Mouse (Mus musculus): ENCODE results near the gene Adig.

DNA sequence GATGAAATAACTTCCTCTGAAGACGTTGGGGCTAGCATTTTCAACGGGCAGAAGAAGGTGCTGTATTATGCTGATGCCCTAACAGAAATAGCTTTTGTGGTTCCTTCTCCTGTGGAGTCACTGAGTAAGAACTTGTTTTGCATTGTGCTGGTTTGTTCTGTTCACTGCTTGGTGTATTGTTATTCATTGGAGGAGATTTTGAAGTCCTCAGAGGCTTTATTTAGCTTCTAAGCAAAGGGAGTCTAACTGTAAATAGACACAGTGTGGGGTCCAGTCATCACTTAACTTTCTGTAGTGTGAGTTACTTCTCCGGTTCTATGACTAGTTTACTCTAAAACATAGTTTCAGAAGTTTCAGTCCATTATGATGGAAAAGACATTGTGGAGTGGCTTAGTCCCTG lies 24.8 kb upstream of the Adig start:
- no peak for TF ChIP-seq EP300 (IDR thresholded peaks at IDR 0.05; ENCODE audit: low read depth)
- no peak for TF ChIP-seq CTCF (IDR thresholded peaks at IDR 0.05; ENCODE audit: low read depth)
